Mouse (Mus musculus): ENCODE measurements at regions not wholly inside any gene's neighbourhood (a gene's known extent, or its start where the extent isn't known, plus 50 kb on each side); places are given as distances from the start of the nearest gene placed in this dataset.

DNA sequence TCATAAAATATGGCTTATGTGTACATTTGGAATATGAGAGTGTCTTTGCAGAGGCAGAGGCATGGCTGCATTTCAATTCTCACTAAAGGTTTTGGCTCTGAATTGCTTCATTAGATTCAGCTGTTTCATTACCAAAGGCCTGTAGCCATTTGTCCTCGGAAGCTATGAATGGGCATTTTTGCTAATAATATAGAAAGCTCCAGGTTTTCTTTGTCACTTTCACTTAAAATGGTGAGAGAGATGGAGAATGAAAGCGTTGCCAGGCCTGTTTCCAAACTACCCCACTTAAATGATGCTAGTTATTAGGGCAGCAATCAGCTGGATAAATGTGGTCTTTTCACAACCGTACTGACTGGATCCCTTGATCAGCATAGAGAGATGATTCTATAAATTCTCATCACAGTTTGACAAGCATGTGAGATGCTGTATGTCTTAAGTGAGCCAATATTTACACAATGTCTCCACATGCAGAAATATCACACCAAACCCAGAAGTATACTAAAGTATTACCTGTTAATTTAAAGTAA, 454.5 kb downstream of the Fat4 start:
- TF ChIP-seq POLR2A (IDR thresholded peaks at IDR 0.05; ENCODE audit: low read depth, low read length) (no peak), CTCF (IDR thresholded peaks at IDR 0.05; ENCODE audit: extremely low read depth, insufficient read depth, insufficient read length, insufficient replicate concordance) (no peak)

All from spleen, adult 2 months (tissue).